14 mouse cellular contexts compared by ENCODE assay signal in genomic region chr11:116714052-116714451, GRCm38 (mm10). TPM values are rescaled to one million over a fixed set of nuclear protein-coding genes. Genes with fewer than 3 reads are reported as not detected.
"Had no signal": no experiment of that assay in that cellular context is flagged by ENCODE, and none has a peak within 500 bp of the region (broad histone marks: within the 10 kb centered on the region; RNA-seq: fewer than 3 reads in every experiment).

No protein-coding gene starts in this region.

- H3K9me3 ChIP-seq: liver, embryonic 13.5 days; midbrain, embryonic 15.5 days; neural tube, embryonic 12.5 days had no signal

- H3K27ac ChIP-seq: hindbrain, postnatal 0 days; limb, embryonic 12.5 days; liver, embryonic 13.5 days; macrophage; midbrain, embryonic 15.5 days; neural tube, embryonic 12.5 days had no signal

- H3K4me3 ChIP-seq: limb, embryonic 12.5 days; liver, embryonic 13.5 days; megakaryocyte, embryonic 14.5 days; midbrain, embryonic 15.5 days; neural tube, embryonic 12.5 days had no signal

- ATAC-seq: hindbrain, postnatal 0 days; liver, postnatal 0 days; midbrain, embryonic 15.5 days had no signal

- H3K4me2 ChIP-seq: limb, embryonic 12.5 days; liver, embryonic 13.5 days; midbrain, embryonic 11.5 days; midbrain, embryonic 15.5 days; neural tube, embryonic 12.5 days had no signal

- H3K9ac ChIP-seq: limb, embryonic 12.5 days; liver, embryonic 13.5 days; liver, postnatal 0 days; midbrain, embryonic 15.5 days; neural tube, embryonic 12.5 days had no signal

- H3K36me3 ChIP-seq: limb, embryonic 12.5 days; liver, embryonic 13.5 days; midbrain, embryonic 15.5 days; neural tube, embryonic 12.5 days had no signal

- DNase-seq: layer of hippocampus, adult 9-11 months; layer of hippocampus, postnatal 36 days; liver; liver, embryonic 13.5 days; liver, postnatal 0 days; thymus, postnatal 4 days had no signal

- H3K27me3 ChIP-seq: limb, embryonic 12.5 days; liver, embryonic 13.5 days; midbrain, embryonic 15.5 days; neural tube, embryonic 12.5 days had no signal

- H3K4me1 ChIP-seq: limb, embryonic 12.5 days; liver, embryonic 13.5 days; midbrain, embryonic 15.5 days; neural tube, embryonic 12.5 days had no signal

RNA-seq across cellular contexts. Expression of gene Cygb, which starts 59.9 kb away (rescaled TPM):
- total RNA-seq: monocyte, adult 5-6 weeks had no signal
- polyA plus RNA-seq: macrophage had no signal
